Mouse (Mus musculus): ENCODE results near the gene Taar7b. TPM values are rescaled to one million over a fixed set of nuclear protein-coding genes. Genes with fewer than 3 reads are reported as not detected.

The Taar7b gene
- polyA plus RNA-seq (2017; shearing (Covaris generic)), result not detected

GRCm38 (mm10) chr10:23999639-24000038 is at the start of gene Taar7b:
Taar7b (plus strand) TSS chr10:23999939.

DNA sequence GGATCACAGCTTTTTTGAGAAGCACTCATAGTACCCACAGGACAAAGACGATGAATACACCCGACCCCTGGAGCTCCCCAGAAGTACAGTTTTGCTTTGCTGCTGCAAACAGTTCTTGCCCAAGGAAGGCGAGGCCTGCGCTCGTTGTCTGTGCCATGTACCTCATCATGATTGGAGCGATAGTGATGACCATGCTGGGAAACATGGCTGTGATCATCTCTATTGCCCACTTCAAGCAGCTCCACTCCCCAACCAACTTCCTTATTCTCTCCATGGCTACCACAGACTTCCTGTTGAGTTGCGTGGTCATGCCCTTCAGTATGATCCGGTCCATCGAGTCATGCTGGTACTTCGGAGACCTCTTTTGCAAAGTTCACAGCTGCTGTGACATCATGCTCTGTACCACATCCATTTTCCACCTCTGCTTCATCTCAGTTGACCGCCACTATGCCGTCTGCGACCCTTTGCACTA is 39.3 kb upstream of the Taar7b start, which contains the start of gene Taar4:
Taar4 (plus strand) TSS at position 51 of the 472 bp plus-strand sequence.

GRCm38 (mm10) chr10:23970656-23971165 is 29.0 kb upstream of the Taar7b start, which contains the start of gene Taar5:
Taar5 (plus strand) TSS chr10:23970706.

GRCm38 (mm10) chr10:23985546-23985945 is 14.2 kb upstream of the Taar7b start, which contains the start of gene Taar6:
Taar6 (minus strand) TSS chr10:23985646.

GRCm38 (mm10) chr10:23993381-23993780 is 6.4 kb upstream of the Taar7b start, which contains the start of gene Taar7a:
Taar7a (minus strand) TSS chr10:23993481.

DNA sequence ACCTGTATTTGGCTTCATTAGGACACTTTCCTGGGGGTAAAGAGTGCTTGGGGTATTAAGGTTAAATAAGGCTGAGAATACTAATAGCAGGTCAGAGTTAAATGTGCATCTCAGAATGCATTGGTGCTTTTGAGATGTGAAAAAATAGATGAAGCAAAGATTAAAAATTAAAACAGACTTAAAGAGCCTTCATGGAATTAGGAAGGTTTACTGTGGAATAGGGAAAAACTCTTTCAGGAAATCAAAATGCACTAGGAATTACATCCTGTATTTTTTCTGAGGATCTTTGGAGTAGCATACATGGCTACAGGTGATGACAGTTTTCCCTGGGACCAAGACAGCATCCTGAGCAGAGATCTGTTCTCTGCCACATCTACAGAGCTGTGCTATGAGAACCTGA is 27.2 kb downstream of the Taar7b start, which contains the start of gene Taar7d:
Taar7d (plus strand) TSS at position 301 of the 400 bp plus-strand sequence.

GRCm38 (mm10) chr10:24037314-24037713 is 37.6 kb downstream of the Taar7b start, which contains the start of gene Taar7e:
Taar7e (plus strand) TSS chr10:24037614.

DNA sequence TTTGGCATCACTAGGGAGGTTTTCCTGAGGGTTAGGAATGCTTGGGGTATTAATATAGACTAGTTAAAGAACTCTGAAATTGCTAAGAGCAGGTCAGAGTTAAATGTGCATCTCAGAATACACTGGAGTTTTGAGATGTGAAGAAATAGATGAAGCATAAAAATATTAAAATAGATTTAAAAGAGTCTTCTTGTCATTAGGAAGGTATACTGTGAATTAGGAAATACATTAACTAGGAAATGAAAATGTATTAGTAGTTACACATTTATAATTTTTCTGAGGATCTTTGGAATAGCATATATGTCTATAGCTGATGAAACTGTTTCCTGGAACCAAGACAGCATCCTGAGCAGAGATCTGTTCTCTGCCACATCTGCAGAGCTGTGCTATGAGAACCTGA is 49.5 kb downstream of the Taar7b start, which contains the start of gene Taar7f:
Taar7f (plus strand) TSS at position 301 of the 400 bp plus-strand sequence.

Other genes starting within 250 kb of the Taar7b start
- 33.0 TPM for gene Rps12, start 212.7 kb upstream of the Taar7b start, polyA plus RNA-seq (2017; shearing (Covaris generic))
- 0.12 TPM for gene Slc18b1, start 203.0 kb upstream of the Taar7b start, polyA plus RNA-seq (2017; shearing (Covaris generic))
- gene Vnn3, start 148.5 kb upstream of the Taar7b start, polyA plus RNA-seq (2017; shearing (Covaris generic)), result not detected
- not detected for gene Vnn1, start 105.3 kb upstream of the Taar7b start, polyA plus RNA-seq (2017; shearing (Covaris generic))
- not detected for gene Taar1, start 79.6 kb upstream of the Taar7b start, polyA plus RNA-seq (2017; shearing (Covaris generic))
- gene Taar2, start 61.4 kb upstream of the Taar7b start, polyA plus RNA-seq (2017; shearing (Covaris generic)), result not detected
- gene Taar3, start 50.4 kb upstream of the Taar7b start, polyA plus RNA-seq (2017; shearing (Covaris generic)), result not detected
- not detected for gene Taar4, start 39.4 kb upstream of the Taar7b start, polyA plus RNA-seq (2017; shearing (Covaris generic))
- gene Taar5, start 29.2 kb upstream of the Taar7b start, polyA plus RNA-seq (2017; shearing (Covaris generic)), result not detected
- gene Taar6, start 14.3 kb upstream of the Taar7b start, polyA plus RNA-seq (2017; shearing (Covaris generic)), result not detected
- not detected for gene Taar7a, start 6.5 kb upstream of the Taar7b start, polyA plus RNA-seq (2017; shearing (Covaris generic))
- gene Taar7d, start 27.3 kb downstream of the Taar7b start, polyA plus RNA-seq (2017; shearing (Covaris generic)), result 0.44 TPM
- gene Taar7e, start 37.7 kb downstream of the Taar7b start, polyA plus RNA-seq (2017; shearing (Covaris generic)), result not detected
- gene Taar7f, start 49.6 kb downstream of the Taar7b start, polyA plus RNA-seq (2017; shearing (Covaris generic)), result not detected
- not detected for gene Taar8a, start 76.6 kb downstream of the Taar7b start, polyA plus RNA-seq (2017; shearing (Covaris generic))
- gene Taar8b, start 92.4 kb downstream of the Taar7b start, polyA plus RNA-seq (2017; shearing (Covaris generic)), result not detected
- gene Taar8c, start 102.0 kb downstream of the Taar7b start, polyA plus RNA-seq (2017; shearing (Covaris generic)), result not detected
- gene Taar9, start 109.6 kb downstream of the Taar7b start, polyA plus RNA-seq (2017; shearing (Covaris generic)), result not detected
- gene Stx7, start 149.4 kb downstream of the Taar7b start, polyA plus RNA-seq (2017; shearing (Covaris generic)), result 20.8 TPM
- gene Moxd1, start 223.6 kb downstream of the Taar7b start, polyA plus RNA-seq (2017; shearing (Covaris generic)), result not detected